Mouse (Mus musculus): ENCODE data around the gene Srd5a1. TPM values are rescaled to one million over a fixed set of nuclear protein-coding genes. Genes with fewer than 3 reads are reported as not detected.
A peak's percentile ranks its signal among the peaks of the same experiment; 100 is the strongest.
"Not testable (repeated sequence)": the region's sequence is repeated elsewhere in the genome, so short reads cannot be mapped to it uniquely, and the experiment has no call there.

The Srd5a1 gene
- polyA plus RNA-seq, 1 experiment, result 14.9 TPM

- H3K27ac ChIP-seq (ENCODE audit: insufficient read depth, low read length), result no peak overlapping the region
- H3K4me3 ChIP-seq (replicated peaks; ENCODE audit: insufficient read depth, low read depth, low read length), result no peak overlapping the region
- no peaks in the 10 kb centered on the region for H3K27me3 ChIP-seq (ENCODE audit: control insufficient read depth, insufficient read depth, low read length)
- TF ChIP-seq CTCF (IDR thresholded peaks at IDR 0.05; ENCODE audit: borderline replicate concordance, insufficient read depth, low read depth, low read length) (no peak), POLR2A (IDR thresholded peaks at IDR 0.05; ENCODE audit: borderline replicate concordance, insufficient read depth, low read length) (no peak)
- 84% methylated on average over 6 of the region's 6 CpGs for WGBS
- no peaks in the 10 kb centered on the region for H3K4me1 ChIP-seq (ENCODE audit: control insufficient read depth, insufficient read depth, low read length)
- DNase-seq, result no peak
These were observed 5.5 kb upstream of the Srd5a1 start for GRCm38 (mm10) chr13:69616716-69617115.

GRCm38 (mm10) chr13:69612175-69612544, 918 bp upstream of the Srd5a1 start:
- H3K4me1 ChIP-seq (ENCODE audit: control insufficient read depth, insufficient read depth, low read length), result no peaks in the 10 kb centered on the region
- no peak overlapping the region for H3K27ac ChIP-seq (ENCODE audit: insufficient read depth, low read length)
- no peaks in the 10 kb centered on the region for H3K27me3 ChIP-seq (ENCODE audit: control insufficient read depth, insufficient read depth, low read length)
- no peak for TF ChIP-seq POLR2A (IDR thresholded peaks at IDR 0.05; ENCODE audit: borderline replicate concordance, insufficient read depth, low read length)
- TF ChIP-seq CTCF (IDR thresholded peaks at IDR 0.05; ENCODE audit: borderline replicate concordance, insufficient read depth, low read depth, low read length), result no peak
- peak overlapping the region; percentile 83 for H3K4me3 ChIP-seq (replicated peaks; ENCODE audit: insufficient read depth, low read depth, low read length)
- under 1% methylated on average over 24 of the region's 24 CpGs for WGBS
- DNase-seq, result no peak

- no peak for DNase-seq
- Histone ChIP-seq H3K4me3 (replicated peaks; ENCODE audit: insufficient read depth, low read depth, low read length) (peak overlapping the region; percentile 83), H3K27ac (ENCODE audit: insufficient read depth, low read length) (no peak overlapping the region), H3K4me1 (ENCODE audit: control insufficient read depth, insufficient read depth, low read length) (no peaks in the 10 kb centered on the region), H3K27me3 (ENCODE audit: control insufficient read depth, insufficient read depth, low read length) (no peaks in the 10 kb centered on the region)
- TF ChIP-seq POLR2A (IDR thresholded peaks at IDR 0.05; ENCODE audit: borderline replicate concordance, insufficient read depth, low read length), result no peak
- TF ChIP-seq CTCF (IDR thresholded peaks at IDR 0.05; ENCODE audit: borderline replicate concordance, insufficient read depth, low read depth, low read length), result no peak
- under 1% methylated on average over 40 of the region's 40 CpGs for WGBS
These were observed 368 bp downstream of the Srd5a1 start for GRCm38 (mm10) chr13:69610751-69611397.

- no peak overlapping the region for H3K4me3 ChIP-seq (replicated peaks; ENCODE audit: insufficient read depth, low read depth, low read length)
- no peaks in the 10 kb centered on the region for H3K27me3 ChIP-seq (ENCODE audit: control insufficient read depth, insufficient read depth, low read length)
- DNase-seq, result no peak
- H3K4me1 ChIP-seq (ENCODE audit: control insufficient read depth, insufficient read depth, low read length), result no peaks in the 10 kb centered on the region
- no peak for TF ChIP-seq CTCF (IDR thresholded peaks at IDR 0.05; ENCODE audit: borderline replicate concordance, insufficient read depth, low read depth, low read length)
- TF ChIP-seq POLR2A (IDR thresholded peaks at IDR 0.05; ENCODE audit: borderline replicate concordance, insufficient read depth, low read length), result no peak
- H3K27ac ChIP-seq (ENCODE audit: insufficient read depth, low read length), result no peak overlapping the region
- WGBS, result 89% methylated on average over 8 of the region's 8 CpGs
These were observed 2.5 kb downstream of the Srd5a1 start for GRCm38 (mm10) chr13:69608734-69609133.

GRCm38 (mm10) chr13:69604670-69605069, 6.6 kb downstream of the Srd5a1 start:
- H3K4me3 ChIP-seq (replicated peaks; ENCODE audit: insufficient read depth, low read depth, low read length), result no peak overlapping the region
- no peak for TF ChIP-seq POLR2A (IDR thresholded peaks at IDR 0.05; ENCODE audit: borderline replicate concordance, insufficient read depth, low read length)
- TF ChIP-seq CTCF (IDR thresholded peaks at IDR 0.05; ENCODE audit: borderline replicate concordance, insufficient read depth, low read depth, low read length), result no peak
- H3K27me3 ChIP-seq (ENCODE audit: control insufficient read depth, insufficient read depth, low read length), result no peaks in the 10 kb centered on the region
- DNase-seq, result no peak
- H3K27ac ChIP-seq (ENCODE audit: insufficient read depth, low read length), result no peak overlapping the region
- H3K4me1 ChIP-seq (ENCODE audit: control insufficient read depth, insufficient read depth, low read length), result peaks cover 2% of the 10 kb centered on the region; the same call in 1 of the 2 replicates
- 94% methylated on average over 1 of the region's 1 CpGs for WGBS

- WGBS, result 34% methylated on average over 5 of the region's 5 CpGs
- Histone ChIP-seq H3K4me3 (replicated peaks; ENCODE audit: insufficient read depth, low read depth, low read length) (no peak overlapping the region), H3K27me3 (ENCODE audit: control insufficient read depth, insufficient read depth, low read length) (no peaks in the 10 kb centered on the region), H3K4me1 (ENCODE audit: control insufficient read depth, insufficient read depth, low read length) (peaks cover 2% of the 10 kb centered on the region; the same call in 1 of the 2 replicates), H3K27ac (ENCODE audit: insufficient read depth, low read length) (no peak overlapping the region)
- DNase-seq, result no peak
- no peak for TF ChIP-seq POLR2A (IDR thresholded peaks at IDR 0.05; ENCODE audit: borderline replicate concordance, insufficient read depth, low read length)
- TF ChIP-seq CTCF (IDR thresholded peaks at IDR 0.05; ENCODE audit: borderline replicate concordance, insufficient read depth, low read depth, low read length), result no peak
These were observed 9.9 kb downstream of the Srd5a1 start for GRCm38 (mm10) chr13:69601321-69601720.

GRCm38 (mm10) chr13:69600863-69601262, 10.4 kb downstream of the Srd5a1 start:
- 93% methylated on average over 5 of the region's 5 CpGs for WGBS
- DNase-seq; H3K4me1 ChIP-seq (ENCODE audit: control insufficient read depth, insufficient read depth, low read length); H3K4me3 ChIP-seq (replicated peaks; ENCODE audit: insufficient read depth, low read depth, low read length); H3K27ac ChIP-seq (ENCODE audit: insufficient read depth, low read length); H3K27me3 ChIP-seq (ENCODE audit: control insufficient read depth, insufficient read depth, low read length): not testable (repeated sequence)

GRCm38 (mm10) chr13:69598867-69599266, 12.4 kb downstream of the Srd5a1 start:
- WGBS, result 91% methylated on average over 10 of the region's 10 CpGs
- no peak for DNase-seq
- Histone ChIP-seq H3K27ac (ENCODE audit: insufficient read depth, low read length) (no peak overlapping the region), H3K4me1 (ENCODE audit: control insufficient read depth, insufficient read depth, low read length) (peaks cover 2% of the 10 kb centered on the region; the same call in 1 of the 2 replicates), H3K4me3 (replicated peaks; ENCODE audit: insufficient read depth, low read depth, low read length) (no peak overlapping the region), H3K27me3 (ENCODE audit: control insufficient read depth, insufficient read depth, low read length) (no peaks in the 10 kb centered on the region)
- TF ChIP-seq POLR2A (IDR thresholded peaks at IDR 0.05; ENCODE audit: borderline replicate concordance, insufficient read depth, low read length) (no peak), CTCF (IDR thresholded peaks at IDR 0.05; ENCODE audit: borderline replicate concordance, insufficient read depth, low read depth, low read length) (no peak)
